Mouse (Mus musculus) layer of hippocampus, adult 9-10 months (tissue): ENCODE measurements around the gene Ctcfl.

Source experiments
- DNase-seq: peaks from one replicate; pipeline ENCODE4 v3.0.0; 2022; ENCODE audit warnings: low spot score

Gene Ctcfl

GRCm38 (mm10) chr2:173119023-173119944 lies at the start of gene Ctcfl:
Gene Ctcfl (minus strand): TSS chr2:173119525.
- DNase-seq: no peak

- no peak for DNase-seq
These were observed 49.1 kb upstream of the Ctcfl start for GRCm38 (mm10) chr2:173168411-173168851.

GRCm38 (mm10) chr2:173165357-173165756 lies 46.0 kb upstream of the Ctcfl start:
- no peak for DNase-seq

GRCm38 (mm10) chr2:173164946-173165345 lies 45.6 kb upstream of the Ctcfl start:
- no peak for DNase-seq

GRCm38 (mm10) chr2:173164358-173164757 lies 45.0 kb upstream of the Ctcfl start:
- DNase-seq: no peak

- DNase-seq: no peak
These were observed 44.1 kb upstream of the Ctcfl start for GRCm38 (mm10) chr2:173163380-173163779.

GRCm38 (mm10) chr2:173159354-173160311 lies 40.3 kb upstream of the Ctcfl start:
- DNase-seq: no peak

GRCm38 (mm10) chr2:173158390-173159055 lies 39.2 kb upstream of the Ctcfl start:
- no peak for DNase-seq

- DNase-seq: no peak
These were observed 38.5 kb upstream of the Ctcfl start for GRCm38 (mm10) chr2:173157871-173158270.

- DNase-seq: no peak
These were observed 38.1 kb upstream of the Ctcfl start for GRCm38 (mm10) chr2:173157376-173157775.

GRCm38 (mm10) chr2:173156923-173157322 lies 37.6 kb upstream of the Ctcfl start:
- no peak for DNase-seq

- DNase-seq: no peak
These were observed 36.6 kb upstream of the Ctcfl start for GRCm38 (mm10) chr2:173155907-173156306.

GRCm38 (mm10) chr2:173154962-173155361 lies 35.6 kb upstream of the Ctcfl start:
- no peak for DNase-seq

- DNase-seq: no peak
These were observed 35.2 kb upstream of the Ctcfl start for GRCm38 (mm10) chr2:173154513-173154912.

GRCm38 (mm10) chr2:173153266-173153665 lies 33.9 kb upstream of the Ctcfl start:
- no peak for DNase-seq

- DNase-seq: no peak
These were observed 33.3 kb upstream of the Ctcfl start, which contains the start of gene Pck1 for GRCm38 (mm10) chr2:173152436-173153151. Gene Pck1 (plus strand): TSS chr2:173153048.

- no peak for DNase-seq
These were observed 32.5 kb upstream of the Ctcfl start for GRCm38 (mm10) chr2:173151784-173152284.

- DNase-seq: no peak
These were observed 32.0 kb upstream of the Ctcfl start for GRCm38 (mm10) chr2:173151352-173151751.

- DNase-seq: no peak
These were observed 28.7 kb upstream of the Ctcfl start for GRCm38 (mm10) chr2:173148001-173148400.

GRCm38 (mm10) chr2:173146728-173147127 lies 27.4 kb upstream of the Ctcfl start:
- no peak for DNase-seq

- no peak for DNase-seq
These were observed 26.5 kb upstream of the Ctcfl start for GRCm38 (mm10) chr2:173145808-173146207.
